Mouse (Mus musculus) common myeloid progenitor, adult 5-6 weeks (primary cell): Measurements from ENCODE around the gene Cpt1a. TPM values are rescaled to one million over a fixed set of nuclear protein-coding genes. Genes with fewer than 3 reads are reported as not detected.

Experiments
- ATAC-seq: replicated peaks from 2 replicates; pipeline ENCODE4 v1.8.0; 2016; ENCODE audit warnings: low read depth, mild to moderate bottlenecking, moderate TSS enrichment, inconsistent platforms; ENCODE audit not compliant: poor library complexity, severe bottlenecking
- total RNA-seq: library from RNA; stranded (forward); fragments of 200-1000, 187-1606 nt; gene quantifications from 2 replicates; pipeline ENCODE4 v1.2.3, GENCODE M21; 2017

Cpt1a gene
- 46.3 and 51.3 TPM in 2 replicates for total RNA-seq

DNA sequence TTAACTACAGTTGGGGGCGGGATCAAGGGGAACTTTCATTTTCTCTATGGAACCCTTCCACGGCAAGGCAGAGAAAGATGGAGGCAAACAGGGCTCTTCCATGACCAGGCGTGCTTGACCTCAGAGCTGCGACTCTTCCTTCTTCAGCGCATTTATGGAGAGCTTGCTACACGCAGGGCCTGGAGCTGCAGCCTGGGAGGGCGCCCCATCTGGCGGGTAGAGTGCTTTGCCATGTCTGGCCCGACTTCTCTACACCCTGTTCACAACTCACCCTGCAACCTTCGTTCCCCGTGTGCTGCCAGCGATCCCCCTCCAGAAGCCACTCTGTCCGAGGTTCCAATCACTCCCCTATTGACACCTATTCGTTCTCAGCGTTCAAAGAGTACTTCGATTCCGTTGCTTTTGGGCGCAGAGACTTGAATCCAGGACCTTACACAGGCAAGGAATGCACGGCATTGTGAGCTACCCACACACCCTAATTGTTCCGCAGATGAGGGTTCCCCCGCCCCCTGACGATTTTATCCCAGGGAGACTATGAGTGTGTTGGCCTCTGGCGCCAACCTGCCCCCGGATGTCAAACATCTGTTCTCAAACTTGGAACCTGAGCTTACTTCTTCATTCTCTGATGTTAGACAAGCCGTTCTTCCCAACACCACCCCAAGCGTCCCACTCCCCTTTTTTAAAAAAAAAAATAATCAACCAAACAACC lies at the start of gene Cpt1a:
Cpt1a (plus strand) TSS at position 74 of the 709 bp plus-strand sequence.
- peak; percentile 24 for ATAC-seq

DNA sequence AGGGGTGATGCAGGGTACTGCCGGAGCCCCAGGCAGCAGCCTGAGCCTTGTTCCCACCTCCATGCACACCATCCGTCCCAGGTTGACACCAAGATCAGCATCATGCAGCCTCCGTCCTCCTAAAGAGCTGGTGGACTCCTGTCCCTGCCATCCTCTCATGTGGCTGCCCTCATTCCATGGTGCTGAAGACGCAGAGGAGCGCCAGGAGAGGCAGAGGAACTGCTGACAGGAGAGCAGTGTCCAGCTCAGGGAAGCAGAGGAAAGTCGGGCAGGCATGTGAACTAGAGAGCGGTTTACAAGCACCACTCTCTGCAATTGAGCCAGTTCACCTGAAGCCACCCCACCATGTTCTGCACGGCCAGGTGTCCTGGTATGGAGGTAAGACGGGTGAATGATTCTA lies 48.8 kb upstream of the Cpt1a start:
- ATAC-seq: no peak

DNA sequence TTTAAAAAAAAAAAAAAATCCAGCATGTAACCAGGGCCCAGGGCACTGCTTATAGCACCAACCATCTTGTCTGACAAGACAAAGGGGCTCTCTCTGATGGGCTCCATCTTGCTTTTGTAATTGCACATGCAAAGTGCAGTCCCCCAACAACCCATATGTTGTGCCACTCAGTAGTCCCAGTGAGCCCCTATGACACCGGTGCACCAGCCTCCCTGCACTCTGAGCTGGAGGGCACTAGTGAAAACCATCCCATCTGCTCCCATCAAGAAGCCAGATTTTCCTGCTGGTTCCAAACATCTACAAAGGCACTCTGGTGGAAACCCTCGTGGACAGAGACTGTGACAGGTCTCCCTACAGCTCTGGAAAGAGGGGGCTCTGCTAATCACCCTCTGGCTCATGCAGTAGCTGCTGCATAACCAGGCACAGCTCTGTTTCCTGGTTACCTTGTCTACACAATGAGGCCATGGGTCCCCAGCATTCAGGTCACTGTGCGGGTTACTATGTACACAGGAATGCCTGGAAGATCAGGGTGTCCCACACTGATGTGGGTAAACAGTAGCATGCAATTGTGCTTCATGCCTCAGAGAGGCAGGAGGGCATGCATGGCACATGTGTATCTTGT lies 46.3 kb upstream of the Cpt1a start:
- ATAC-seq: no peak

DNA sequence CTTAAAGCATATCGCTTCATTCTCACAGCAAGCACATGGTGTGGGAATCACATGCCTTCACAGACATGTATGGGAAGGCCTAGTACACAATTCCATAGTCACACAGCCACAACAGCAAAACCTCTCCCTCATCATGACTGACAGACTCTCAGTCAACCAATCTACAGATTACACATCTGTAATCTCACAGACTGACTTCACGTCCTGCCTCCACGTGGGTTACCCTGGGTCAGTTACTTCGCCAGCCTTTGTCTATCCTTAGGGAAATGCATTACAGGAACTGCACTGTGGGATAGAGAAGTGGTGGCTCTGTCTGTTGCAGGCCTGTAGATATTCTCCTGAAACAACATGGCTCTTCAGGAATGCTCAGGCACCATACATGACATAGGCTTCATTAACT lies 40.2 kb upstream of the Cpt1a start:
- ATAC-seq: no peak

DNA sequence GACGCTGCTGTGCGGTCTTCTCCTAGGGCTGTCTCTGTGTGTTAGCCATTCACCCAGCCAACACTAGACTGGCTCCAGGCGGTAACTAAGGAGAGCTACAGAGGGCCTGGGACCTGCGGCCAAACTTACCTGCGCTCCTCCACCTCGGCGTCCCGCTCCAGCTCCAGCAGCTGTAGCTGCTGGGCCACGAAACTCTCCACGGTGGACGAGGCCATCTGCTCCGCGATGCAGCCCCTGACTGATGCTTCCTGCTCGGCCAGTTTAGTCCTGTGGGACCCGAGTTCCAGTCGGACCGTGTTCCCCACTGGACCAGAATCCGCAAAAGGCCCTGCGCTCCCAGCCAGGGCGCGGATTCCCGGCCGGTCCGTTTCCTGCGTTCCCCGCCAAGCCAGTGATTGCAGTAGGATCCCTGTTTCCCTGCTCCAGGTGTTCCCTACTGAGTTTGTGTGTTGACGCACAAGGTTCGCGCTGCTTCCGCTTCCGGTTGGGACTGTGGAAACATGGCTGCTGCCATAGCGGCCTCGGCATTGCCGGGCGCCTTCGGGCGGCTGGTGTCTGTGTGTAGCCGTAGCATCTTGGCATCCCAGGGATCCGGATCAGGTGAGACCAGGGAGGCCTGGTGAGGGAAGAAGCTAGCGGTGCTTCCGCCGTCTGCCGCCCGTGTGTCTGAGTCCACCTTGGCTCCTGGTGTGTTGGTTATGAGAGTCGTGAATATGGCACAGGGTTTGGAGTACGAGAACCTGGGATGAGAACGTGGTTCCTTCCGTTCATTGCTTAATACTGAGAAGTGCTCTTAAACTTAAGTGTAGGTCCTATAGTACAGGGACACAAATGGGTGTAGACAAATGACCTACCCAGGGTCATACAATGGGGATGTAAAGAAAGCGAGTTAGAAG lies 39.3 kb upstream of the Cpt1a start, which contains the start of the genes Mrpl21 and Ighmbp2:
Mrpl21 (plus strand) TSS at position 330 of the 896 bp plus-strand sequence.
Ighmbp2 (minus strand) TSS at position 446 of the 896 bp plus-strand sequence.
- peak; percentile 95 for ATAC-seq

DNA sequence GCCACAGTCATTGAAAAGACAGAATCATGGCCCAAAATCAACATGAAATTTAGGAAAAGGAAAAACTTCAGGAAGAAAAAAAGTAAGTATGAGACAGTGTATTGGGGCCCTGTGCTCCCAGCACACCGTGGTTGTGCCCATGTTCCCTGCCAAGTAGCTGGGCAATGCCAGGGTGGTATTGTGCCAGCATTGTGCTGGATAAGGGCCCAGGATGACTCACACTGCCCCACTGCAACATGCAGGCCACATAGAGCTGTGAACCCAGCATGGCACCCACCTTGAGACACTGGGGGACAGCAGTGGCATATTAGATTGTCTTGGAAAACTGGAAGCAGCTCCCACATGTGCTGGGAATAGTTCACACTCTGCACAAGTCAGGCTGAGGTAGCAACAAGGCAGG lies 33.1 kb upstream of the Cpt1a start:
- no peak for ATAC-seq

DNA sequence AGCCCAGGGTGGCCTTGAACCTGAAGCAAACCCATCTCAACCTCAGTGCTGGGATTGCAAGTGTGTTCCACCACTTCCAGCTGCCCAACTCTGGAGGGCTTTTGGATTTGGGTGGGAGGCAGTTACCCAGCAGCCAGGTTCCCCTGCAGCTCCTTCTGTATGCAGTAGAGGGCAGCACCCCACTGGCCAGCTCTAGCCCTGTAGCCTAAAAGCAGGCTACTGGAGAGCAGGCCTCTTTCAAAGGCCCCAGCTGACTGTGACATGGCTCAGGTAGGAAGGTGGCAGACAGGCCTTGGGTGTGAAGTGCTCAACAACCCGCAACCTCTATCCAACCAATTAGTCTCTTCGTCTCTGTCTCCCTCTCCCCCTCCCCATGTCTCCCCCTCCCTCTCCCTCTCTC lies 30.1 kb upstream of the Cpt1a start:
- peak; percentile 93 for ATAC-seq

DNA sequence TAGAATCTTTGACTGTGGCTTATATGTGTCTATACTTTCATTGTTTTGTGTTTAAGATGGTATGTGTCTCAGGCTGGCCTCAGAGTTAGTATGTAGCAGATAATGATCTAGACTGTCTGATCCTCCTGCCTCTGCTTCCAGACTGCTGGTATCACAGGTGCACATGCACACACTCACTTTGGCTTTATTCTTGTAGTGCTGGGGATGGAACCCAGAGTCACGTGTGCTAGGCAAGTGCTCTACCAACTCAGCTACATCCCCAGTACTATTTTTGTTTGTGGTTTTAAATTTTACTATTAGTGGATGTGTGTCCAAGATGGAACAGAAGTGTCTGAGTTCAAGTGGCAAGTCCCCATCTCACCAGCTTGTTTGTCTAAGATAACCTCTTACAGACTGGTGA lies 29.1 kb upstream of the Cpt1a start:
- ATAC-seq: no peak

DNA sequence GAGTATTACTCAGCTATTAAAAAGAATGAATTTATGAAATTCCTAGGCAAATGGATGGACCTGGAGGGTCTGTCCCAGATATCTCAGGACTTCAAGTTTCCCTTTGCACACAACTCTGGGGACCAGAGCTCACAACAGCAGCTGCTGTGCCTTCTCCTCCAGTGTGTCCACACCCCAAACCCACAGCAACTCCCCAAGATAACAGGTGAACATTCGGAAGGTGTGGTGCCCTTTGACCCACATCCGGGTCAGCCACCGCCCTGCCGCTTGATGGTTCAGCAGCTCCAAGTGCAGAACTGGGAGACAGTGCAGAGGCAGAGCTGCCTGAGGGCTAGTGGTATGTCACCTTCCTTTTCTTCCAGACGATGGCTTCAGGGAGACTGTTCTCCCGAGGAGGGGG lies 26.9 kb upstream of the Cpt1a start:
- no peak for ATAC-seq

DNA sequence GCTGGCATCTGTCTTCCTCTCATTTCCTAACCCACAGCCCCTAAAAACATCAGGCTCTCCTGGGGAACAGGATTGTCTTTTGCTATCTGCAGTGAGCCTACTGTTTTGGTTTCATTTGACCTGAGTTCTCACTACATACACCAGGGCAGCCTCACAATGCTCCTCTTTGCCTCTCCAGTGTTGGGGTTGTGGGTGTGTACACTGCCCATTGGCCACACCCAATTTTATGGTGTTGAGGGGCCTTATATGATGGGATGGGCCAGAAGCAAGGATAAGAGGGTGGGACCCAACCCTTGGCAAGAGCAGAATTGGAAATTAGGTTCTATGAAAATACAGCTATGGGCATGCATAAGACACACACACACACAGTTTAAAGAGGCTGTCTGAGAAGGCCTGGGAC lies 25.1 kb upstream of the Cpt1a start:
- ATAC-seq: no peak; the same call in 1 of the 2 replicates

DNA sequence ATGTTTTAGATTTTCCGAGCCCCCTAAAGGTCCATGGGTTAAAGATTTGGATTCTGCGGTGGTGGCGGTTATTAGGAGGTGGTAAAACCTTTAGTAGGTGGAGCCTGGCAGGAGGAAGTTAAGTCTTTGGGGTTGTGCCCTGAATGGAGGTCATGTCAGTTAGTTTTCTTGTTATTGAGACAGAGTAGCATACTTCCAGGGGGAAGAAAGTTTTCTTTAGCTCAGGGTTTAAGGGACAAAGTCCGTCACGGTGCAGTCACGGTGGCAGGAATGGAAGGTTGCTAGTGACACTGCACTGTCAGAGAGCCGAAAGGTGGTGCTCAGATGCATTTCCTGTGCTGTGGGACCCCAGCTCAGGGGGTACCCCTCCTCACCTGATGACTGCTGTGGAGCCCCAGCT lies 24.4 kb upstream of the Cpt1a start:
- ATAC-seq: no peak

DNA sequence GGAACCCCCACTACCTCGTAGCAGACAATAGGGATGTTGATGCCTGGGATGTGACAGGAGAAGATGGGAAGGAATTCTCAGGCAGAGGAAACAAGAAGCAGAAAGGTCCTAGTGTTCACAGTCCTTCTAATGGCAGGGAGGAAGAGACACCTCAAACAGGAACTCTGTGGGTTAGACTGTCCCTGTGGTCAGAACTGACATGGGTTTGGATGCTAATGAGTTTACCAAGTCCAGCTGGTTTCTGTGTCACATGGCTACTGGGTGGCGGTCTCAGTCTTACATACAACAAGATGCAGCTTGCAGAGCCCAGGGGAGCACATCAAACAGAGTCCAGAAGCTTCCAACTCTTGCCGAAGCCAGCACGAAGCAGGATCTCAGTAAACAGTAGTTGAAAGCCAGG lies 18.1 kb upstream of the Cpt1a start:
- peak; percentile 93 for ATAC-seq

DNA sequence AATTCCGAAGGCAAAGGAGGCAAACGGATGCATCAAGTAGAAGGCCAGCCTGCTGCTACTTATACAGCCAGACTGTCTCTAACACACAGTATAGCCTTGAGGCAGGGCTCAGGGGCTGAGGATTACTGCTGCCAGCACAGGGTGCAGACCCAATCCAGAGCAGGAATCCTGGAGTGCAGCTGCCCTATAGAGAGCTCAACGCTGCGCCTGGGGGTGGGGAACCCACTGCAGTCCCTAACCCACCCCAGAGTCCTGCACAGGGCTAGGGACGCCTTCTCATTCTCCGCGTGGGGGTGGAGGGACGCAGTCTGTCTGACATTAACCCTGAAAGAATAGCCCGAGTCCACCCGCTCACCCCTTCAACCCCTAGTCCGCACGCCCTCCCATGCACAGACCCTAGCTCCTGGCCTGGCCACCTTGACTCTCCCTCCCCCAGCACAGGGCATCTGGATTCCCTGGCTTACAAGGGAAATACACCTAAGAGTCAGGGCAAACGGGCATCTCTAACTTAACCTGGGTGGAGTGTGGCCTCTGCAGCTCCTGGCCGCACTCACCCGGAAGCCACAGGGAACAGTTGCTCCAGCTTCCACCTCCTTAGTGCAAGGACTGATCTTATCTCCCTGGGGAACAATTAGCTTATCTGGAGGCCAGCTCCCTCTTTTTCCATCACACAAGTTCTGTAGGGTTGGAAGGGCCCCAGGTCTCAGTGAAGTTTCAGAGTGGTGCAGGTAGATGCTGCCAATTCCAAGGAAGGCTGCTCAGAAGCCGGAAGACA lies 14.8 kb upstream of the Cpt1a start:
- no peak for ATAC-seq

DNA sequence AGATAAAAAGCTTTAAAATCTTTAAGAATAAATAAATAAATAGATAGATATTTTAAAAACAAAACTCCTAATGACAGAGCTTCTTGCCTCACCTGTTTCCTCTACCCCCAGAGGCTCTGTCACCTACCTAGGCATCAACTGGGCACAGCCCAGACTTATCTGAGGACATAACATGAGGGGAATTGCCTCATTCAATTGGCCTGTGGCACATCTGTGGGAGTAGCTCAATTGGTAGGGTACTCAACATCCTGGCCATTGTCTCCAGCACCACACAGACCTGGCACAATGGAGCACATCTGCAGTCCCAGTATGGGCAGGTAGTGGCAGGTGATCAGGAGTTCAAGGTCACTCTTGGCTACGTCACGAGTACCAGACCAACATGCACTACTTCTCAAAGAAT lies 2.8 kb upstream of the Cpt1a start:
- no peak for ATAC-seq

DNA sequence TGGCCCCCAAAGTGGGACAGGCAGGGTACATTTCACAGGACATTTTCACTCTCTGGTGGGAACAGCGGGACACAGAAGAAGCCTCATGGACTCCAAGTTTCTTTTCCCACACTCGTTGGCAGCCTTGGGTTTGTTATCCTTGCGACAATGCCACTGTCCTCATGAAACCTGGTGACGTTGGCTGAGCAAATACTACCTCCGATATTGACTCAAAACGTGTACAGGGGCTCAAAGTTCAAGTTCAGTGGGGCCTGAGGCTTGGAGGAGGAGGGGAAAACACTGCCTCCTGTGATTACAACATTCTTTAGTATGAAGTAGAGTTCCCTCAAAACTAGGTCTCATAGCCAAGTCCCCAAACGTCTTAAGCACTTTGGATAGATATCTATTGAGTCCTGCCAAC lies 2.0 kb upstream of the Cpt1a start:
- ATAC-seq: no peak

DNA sequence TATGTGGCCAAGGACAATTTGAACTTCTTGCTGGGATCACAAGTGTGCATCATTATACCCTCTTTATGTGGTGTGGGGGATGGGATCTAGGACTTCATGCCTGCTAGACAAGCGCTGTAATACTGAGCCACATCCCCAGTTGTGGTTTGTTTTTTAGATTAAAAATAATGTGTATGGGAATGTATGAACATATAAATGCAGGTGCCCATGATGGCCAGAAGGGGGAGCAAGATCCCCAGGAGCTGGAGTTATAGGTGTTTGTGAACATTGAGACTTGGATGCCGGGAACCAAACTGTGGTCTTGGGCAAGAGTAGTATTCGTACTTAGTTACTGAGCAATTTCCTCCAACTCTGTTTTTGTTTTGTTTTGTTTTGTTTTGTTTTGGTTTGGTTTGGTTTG lies 1.3 kb upstream of the Cpt1a start:
- no peak for ATAC-seq

DNA sequence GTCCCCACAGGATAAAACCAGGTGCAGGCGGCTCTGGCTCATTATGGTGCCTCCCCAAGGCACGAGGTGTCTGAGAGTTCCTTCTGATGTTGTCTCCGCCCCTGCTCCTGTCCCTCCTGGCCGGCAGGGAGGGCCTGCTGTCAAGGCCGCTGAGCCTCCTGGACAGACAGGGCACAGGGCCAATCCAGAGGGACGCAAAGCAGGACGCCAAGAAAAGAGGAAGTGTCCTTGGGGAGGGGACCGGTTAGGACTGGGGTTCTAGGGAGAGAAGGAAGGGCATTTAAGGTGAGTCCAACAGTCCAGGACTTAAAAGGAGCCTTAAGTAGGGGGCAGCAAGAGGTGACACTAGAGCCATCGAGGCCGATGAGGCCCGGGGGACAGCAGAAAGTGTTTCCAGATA lies 517 bp upstream of the Cpt1a start:
- ATAC-seq: peak; percentile 43

DNA sequence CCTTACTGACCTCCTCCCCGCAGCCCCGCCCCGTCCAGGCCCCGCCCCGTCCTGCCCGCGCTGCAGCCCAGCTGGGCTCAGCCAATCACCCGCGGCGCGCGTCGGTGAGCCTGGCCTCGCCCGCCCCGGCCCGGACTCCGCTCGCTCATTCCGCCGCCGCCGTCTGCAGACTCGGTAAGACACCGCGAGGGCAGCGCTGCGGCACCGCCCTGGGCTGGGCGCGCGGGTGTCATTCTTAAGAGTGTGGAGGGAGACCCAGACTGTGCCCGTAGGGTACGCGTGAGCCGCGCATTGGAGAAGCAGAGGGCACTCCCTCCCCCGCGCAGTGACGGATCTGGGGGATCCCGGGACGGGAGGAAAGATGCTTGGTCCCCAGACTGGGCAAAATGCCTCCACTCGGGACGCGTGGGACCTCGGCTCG lies 1.1 kb downstream of the Cpt1a start:
- ATAC-seq: peak; percentile 28

DNA sequence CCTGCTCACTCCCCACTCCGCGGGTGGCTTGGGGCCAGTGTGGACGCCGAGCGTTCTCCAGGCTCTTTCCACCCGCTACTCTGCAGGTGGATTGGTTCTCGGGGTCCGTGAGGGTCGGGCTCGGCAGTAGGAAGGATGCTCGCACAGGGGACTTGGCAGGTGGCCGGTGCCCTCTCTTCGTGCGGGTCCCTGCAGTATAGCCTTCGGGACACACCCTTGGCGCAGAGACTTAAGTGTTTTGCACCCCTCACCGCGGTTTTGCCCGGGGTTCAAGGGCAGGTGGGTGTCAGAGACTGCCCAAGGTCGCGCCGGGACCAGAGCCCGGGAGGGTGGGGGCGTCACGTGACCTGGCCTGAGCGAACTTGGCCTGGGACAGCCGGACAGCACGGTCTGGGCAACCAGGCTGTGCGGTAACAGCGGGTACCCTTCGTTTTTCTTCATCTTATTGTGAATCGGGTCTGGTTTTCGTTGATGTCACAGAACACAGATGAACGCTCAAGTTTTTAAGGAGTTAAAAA lies 1.7 kb downstream of the Cpt1a start:
- no peak for ATAC-seq

DNA sequence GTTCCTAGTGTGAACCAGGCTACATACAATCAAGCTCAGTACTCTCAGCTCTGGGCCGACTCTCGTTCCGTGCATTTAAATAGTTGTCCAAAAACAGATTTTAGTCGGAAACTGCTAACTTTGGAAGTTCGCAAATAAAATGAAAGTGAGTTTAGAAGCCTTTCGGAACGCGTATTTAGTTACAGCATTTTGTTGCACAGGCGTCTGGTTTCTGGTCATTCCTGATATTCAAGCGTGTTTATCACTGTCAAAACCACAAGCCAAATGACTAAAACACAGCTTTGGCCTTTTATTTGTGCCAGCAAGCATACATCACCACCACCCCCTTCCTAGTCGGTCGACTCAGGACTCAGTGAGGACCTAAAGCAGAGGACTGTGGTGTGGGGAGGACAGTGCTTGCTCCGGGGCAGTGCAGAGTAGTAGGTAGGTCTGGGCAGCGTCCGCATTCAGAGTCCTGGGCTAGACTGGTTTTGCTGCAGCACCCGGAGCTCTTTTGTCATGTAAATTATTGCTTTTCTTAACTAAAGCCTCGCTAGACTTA lies 2.2 kb downstream of the Cpt1a start:
- no peak for ATAC-seq
